Mouse (Mus musculus): ENCODE measurements around the gene Gins1.

Gene Gins1

GRCm38 (mm10) chr2:150955859-150956258 lies 50.7 kb downstream of the Gins1 start:
- DNase-seq (ENCODE audit: extremely low read depth, low read depth) = no peak

DNA sequence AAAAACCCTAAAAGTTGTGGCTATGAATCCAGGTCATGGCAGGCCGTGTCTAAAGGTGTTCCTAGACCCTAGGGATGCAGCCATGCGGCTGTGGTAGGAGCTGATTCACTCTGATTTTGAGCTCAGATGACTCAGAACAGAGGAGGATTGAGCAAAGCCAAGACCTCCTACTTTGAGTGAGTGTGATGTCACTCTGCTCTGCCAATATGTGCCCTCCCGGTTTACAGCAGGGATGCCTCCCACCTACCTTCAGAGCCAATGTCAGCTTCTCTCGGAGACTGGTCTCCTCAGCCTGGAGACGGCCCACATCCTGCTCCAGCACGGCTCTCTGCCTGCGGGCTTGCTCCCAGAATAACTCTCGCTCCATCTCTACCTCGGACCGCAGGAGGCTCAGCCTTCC lies 54.3 kb downstream of the Gins1 start:
- DNase-seq (ENCODE audit: extremely low read depth, low read depth) = no peak

- no peak for DNase-seq (ENCODE audit: extremely low read depth, low read depth)
These were observed 58.0 kb downstream of the Gins1 start for GRCm38 (mm10) chr2:150963246-150963645.

DNA sequence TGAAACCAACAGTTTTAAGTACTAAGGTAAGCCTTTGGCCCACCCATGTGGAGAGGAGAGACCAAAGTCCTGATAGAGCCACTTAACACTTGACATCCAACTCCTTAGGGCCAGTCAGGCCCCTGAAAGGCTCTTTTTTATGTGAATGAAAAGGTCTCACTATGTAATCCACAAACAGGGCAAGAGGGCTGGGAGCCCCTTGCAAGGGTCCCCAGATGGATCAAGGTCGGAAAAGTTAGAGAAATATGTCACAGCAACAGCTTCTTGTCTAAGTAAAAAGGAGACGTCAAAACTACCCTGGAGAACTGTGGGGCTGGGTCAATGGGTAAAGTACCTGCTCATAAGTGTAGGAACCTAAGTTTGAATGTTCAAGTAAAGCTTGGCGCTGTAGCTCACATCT lies 59.4 kb downstream of the Gins1 start:
- DNase-seq (ENCODE audit: extremely low read depth, low read depth) = no peak

DNA sequence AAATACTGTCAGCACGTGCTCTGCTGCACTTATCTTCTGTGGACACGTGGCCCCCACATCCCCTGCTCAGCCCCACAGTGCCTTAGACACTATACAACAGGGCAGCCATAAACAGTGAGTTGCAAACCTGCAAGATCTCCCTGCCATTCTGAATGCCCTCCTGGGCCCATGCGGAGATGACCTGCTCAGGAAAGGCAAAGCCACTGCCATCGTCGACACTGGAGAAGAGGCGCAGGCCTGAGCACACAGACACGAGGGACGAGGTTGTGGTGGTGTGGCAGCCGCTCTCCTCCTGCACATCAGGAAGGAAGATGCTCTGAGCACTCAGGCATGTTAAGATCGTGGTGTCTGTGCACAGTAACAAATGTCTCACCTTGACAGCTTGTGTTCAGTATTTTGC lies 60.8 kb downstream of the Gins1 start:
- DNase-seq (ENCODE audit: extremely low read depth, low read depth) = no peak

DNA sequence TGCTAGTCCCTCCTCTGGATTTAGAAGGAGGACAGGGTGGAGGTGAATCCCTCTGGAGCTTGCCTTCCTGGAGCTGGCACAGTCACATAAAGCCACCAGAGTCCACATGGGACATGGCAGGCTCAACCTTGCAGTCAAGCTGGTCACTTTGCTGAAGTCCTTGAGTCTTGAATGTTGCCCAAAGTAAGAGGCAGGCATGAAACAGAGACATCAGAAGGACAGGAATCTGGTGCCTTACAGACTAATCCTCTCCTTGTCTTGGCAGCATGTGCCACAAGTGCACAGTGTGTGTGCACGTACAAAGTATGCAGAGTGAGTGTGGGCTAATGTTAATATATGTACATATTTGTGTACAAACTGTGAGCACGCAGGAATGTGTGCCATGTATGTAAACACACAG lies 62.3 kb downstream of the Gins1 start:
- DNase-seq (ENCODE audit: extremely low read depth, low read depth) = no peak

DNA sequence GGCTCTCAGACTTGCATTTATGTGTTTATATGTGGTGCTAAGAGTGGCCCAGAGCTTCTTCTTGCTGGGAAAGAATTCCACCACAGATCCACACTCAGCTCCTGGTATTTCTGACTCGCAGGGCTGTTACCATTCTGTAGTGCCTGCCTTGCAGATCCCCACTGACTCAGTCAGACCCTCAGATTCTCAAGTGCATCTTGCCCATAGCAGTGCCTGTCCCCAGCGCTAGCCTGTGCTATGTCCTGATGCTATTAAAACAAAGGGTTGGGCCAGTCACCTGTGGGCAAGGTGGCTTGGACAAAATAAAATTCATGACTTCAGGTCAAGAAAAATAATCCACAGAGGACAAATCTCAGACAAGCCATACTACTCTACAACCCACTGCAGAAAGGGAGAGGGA lies 64.0 kb downstream of the Gins1 start:
- DNase-seq (ENCODE audit: extremely low read depth, low read depth) = no peak

DNA sequence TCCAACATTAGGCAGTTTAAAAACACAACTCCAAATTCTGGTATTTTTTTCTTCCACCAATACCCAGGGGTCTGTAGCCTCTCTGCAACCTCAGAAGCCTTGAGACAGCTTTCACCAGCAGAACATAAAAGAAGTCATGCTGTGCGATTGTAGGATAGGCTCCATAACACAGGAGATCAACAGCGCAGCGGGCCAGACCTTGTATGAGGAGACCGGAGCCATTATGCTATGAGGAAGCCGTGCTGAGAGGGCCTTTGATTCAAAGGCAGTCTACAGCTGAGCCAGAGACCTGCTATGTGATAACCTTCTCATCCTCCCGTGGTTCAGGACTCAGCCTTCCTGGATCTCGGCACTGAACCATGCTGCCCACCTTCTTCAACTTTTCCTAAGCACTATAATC lies 66.7 kb downstream of the Gins1 start:
- DNase-seq (ENCODE audit: extremely low read depth, low read depth) = no peak

DNA sequence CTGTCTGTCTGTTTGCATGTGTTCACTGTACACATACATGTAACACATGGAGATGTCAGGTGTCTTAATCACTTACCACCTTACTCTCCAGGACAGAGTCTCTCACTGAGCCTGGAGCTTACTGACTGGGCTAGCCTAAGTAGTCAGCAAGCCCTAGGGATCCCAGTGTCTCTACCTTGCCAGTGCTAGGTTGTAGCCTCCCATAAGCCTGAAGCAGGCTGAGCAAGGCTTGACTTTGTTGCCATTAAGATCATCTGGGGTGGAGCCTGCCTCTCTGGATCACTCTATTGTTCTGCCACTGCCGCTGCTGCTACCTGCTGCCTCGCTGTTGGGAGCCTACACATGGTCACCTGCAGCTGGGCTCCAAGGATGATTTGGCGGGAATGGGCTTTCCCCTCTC lies 67.5 kb downstream of the Gins1 start:
- DNase-seq (ENCODE audit: extremely low read depth, low read depth) = no peak

DNA sequence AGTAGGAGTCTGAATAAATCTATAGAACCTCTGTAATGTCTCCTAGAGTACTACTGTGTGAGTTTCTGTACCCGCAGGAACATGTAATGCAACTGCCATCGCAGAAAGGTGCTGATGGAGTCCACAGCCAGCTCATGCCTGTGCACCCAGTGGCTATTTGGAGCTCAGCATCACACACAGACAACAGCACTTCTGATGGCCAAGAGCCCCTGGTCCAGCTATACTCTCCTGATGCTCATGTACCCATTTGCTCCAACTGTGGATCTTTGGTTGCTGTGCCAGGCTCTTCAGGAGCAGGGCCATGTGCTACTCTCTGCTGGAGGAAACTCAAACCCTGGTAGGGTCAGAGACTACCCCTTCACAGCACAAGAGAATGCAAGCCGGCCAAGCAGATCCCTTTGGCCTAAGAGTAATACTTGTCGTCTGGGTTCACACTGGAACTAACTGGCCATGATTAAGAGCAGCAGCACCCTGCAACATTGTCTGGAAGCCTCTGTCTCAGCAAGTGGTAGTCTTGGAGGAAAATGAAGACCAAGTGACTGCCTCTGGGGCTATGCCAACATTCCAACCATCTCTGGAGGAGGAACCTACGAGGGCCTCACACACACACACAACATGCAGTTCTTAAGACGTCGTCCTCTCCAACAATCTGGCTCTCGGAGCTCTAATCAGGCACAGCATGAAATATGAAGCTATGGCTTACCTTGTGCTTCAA lies 68.4 kb downstream of the Gins1 start:
- no peak for DNase-seq (ENCODE audit: extremely low read depth, low read depth)

- peak; percentile 77 for DNase-seq (ENCODE audit: extremely low read depth, low read depth)
These were observed 71.7 kb downstream of the Gins1 start for GRCm38 (mm10) chr2:150976871-150977270.

DNA sequence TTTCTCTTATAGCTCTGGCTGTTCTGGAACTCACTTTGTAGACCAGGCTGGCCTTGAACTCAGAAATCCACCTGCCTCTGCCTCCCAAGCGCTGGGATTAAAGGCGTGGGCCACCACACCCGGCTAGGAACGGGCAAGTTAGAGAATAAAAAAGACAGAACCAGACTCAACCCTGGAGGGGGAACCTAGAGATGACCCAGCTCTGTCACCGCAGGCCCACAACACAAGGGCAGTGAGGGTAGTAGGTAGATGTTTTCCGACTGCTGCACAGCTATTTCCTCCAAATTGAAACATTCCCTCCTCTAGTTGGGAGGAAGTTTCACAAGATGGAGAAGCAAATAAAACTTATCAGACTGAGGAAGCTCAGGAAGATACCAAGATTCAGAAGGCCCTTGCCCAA lies 72.5 kb downstream of the Gins1 start:
- no peak for DNase-seq (ENCODE audit: extremely low read depth, low read depth)

GRCm38 (mm10) chr2:150978791-150979190 lies 73.6 kb downstream of the Gins1 start:
- DNase-seq (ENCODE audit: extremely low read depth, low read depth) = no peak

DNA sequence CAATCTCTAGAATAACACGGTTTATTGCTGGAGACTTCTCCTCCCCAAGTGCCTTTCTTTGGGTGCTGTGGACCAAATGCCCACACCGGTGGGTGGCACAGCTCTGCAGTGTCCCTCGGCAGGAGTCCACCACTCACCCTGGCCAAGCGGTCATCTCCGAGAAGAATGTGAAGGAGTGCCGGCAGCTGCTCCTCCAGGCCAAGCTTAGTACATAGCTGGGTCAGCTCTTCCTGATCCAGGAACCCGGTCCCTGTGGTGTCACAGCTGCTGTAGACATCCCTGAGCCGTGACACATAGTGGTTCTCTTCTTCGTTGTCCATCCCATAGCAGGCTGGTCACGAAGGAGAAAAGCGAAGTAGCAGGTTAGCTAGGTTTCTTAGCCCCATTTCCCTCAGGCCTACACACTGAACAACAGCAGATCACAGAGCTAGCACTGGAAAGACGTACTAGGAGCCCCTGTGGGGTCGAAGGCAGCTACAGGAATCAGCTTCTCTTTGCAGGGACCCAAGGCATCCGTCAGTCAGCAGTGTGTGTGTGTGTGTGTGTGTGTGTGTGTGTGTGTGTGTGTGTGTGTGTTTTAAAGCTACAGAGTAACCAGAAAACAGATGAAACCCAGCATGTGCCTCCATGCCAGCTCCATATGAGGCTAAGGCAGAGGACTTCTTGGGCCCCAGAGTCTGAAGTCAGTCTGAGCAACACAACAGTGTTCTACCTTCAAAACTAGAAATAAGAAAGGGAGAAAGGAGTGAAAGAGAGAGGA lies 74.8 kb downstream of the Gins1 start:
- no peak for DNase-seq (ENCODE audit: extremely low read depth, low read depth)
